Mouse (Mus musculus): ENCODE measurements around the gene Lpar5. TPM values are rescaled to one million over a fixed set of nuclear protein-coding genes. Genes with fewer than 3 reads are reported as not detected.
"Not testable (repeated sequence)": the region's sequence is repeated elsewhere in the genome, so short reads cannot be mapped to it uniquely, and the experiment has no call there.

Lpar5 gene
- polyA plus RNA-seq, 1 experiment from 2014 or later: 6.1 TPM

- Histone ChIP-seq H3K27me3 (replicated peaks) (no peaks in the 10 kb centered on the region), H3K4me3 (replicated peaks) (no peak overlapping the region), H3K9me3 (no peaks in the 10 kb centered on the region), H3K9ac (no peak overlapping the region), H3K4me2 (replicated peaks) (no peak overlapping the region), H3K27ac (no peak overlapping the region), H3K36me3 (no peaks in the 10 kb centered on the region), H3K4me1 (replicated peaks) (peaks cover 6% of the 10 kb centered on the region)
- WGBS: 78% methylated on average over 5 of the region's 5 CpGs
- no peak for ATAC-seq
These were observed 5.2 kb upstream of the Lpar5 start for GRCm38 (mm10) chr6:125062511-125062910.

- Histone ChIP-seq H3K36me3 (no peaks in the 10 kb centered on the region), H3K27ac (no peak overlapping the region), H3K4me1 (replicated peaks) (peaks cover 6% of the 10 kb centered on the region), H3K9ac (no peak overlapping the region), H3K27me3 (replicated peaks) (no peaks in the 10 kb centered on the region), H3K9me3 (no peaks in the 10 kb centered on the region), H3K4me2 (replicated peaks) (no peak overlapping the region), H3K4me3 (replicated peaks) (no peak overlapping the region)
- WGBS: 72% methylated on average over 6 of the region's 6 CpGs
- ATAC-seq: peak; percentile 43; the same call in 1 of the 2 replicates
These were observed 3.8 kb upstream of the Lpar5 start for GRCm38 (mm10) chr6:125063906-125064305.

- H3K27ac ChIP-seq; H3K27me3 ChIP-seq (replicated peaks); ATAC-seq; H3K4me2 ChIP-seq (replicated peaks); H3K9ac ChIP-seq; H3K36me3 ChIP-seq; H3K4me1 ChIP-seq (replicated peaks); H3K9me3 ChIP-seq; H3K4me3 ChIP-seq (replicated peaks): not testable (repeated sequence)
- no CpG with 5 or more reads among the region's 1 CpGs for WGBS
These were observed 2.5 kb upstream of the Lpar5 start for GRCm38 (mm10) chr6:125065223-125065622.

- H3K4me2 ChIP-seq (replicated peaks): peak overlapping the region; percentile 26
- peak overlapping the region; percentile 78 for H3K27ac ChIP-seq
- 70% methylated on average over 18 of the region's 18 CpGs for WGBS
- no peaks in the 10 kb centered on the region for H3K36me3 ChIP-seq
- H3K4me1 ChIP-seq (replicated peaks): peaks cover 8% of the 10 kb centered on the region
- peak; percentile 86 for ATAC-seq
- no peaks in the 10 kb centered on the region for H3K9me3 ChIP-seq
- peak overlapping the region; percentile 1; the same call in 1 of the 2 replicates for H3K9ac ChIP-seq
- H3K27me3 ChIP-seq (replicated peaks): no peaks in the 10 kb centered on the region
- 0 out of 2 replicates have a peak overlapping the region, but pooled peaks have one; percentile 6 for H3K4me3 ChIP-seq (replicated peaks)
These were observed 3.6 kb downstream of the Lpar5 start for GRCm38 (mm10) chr6:125071170-125071895.

- Histone ChIP-seq H3K4me3 (replicated peaks) (0 out of 2 replicates have a peak overlapping the region, but pooled peaks have one; percentile 6), H3K9me3 (no peaks in the 10 kb centered on the region), H3K9ac (no peak overlapping the region), H3K4me1 (replicated peaks) (peaks cover 8% of the 10 kb centered on the region), H3K27ac (peak overlapping the region; percentile 78), H3K36me3 (no peaks in the 10 kb centered on the region), H3K4me2 (replicated peaks) (peak overlapping the region; percentile 26), H3K27me3 (replicated peaks) (no peaks in the 10 kb centered on the region)
- ATAC-seq: peak; percentile 46
- WGBS: 34% methylated on average over 2 of the region's 2 CpGs
These were observed 4.2 kb downstream of the Lpar5 start for GRCm38 (mm10) chr6:125071896-125072279.

- Histone ChIP-seq H3K9me3 (no peaks in the 10 kb centered on the region), H3K4me1 (replicated peaks) (peaks cover 8% of the 10 kb centered on the region), H3K4me3 (replicated peaks) (no peak overlapping the region), H3K9ac (no peak overlapping the region), H3K36me3 (no peaks in the 10 kb centered on the region), H3K27ac (no peak overlapping the region), H3K27me3 (replicated peaks) (no peaks in the 10 kb centered on the region), H3K4me2 (replicated peaks) (no peak overlapping the region)
- WGBS: 69% methylated on average over 8 of the region's 8 CpGs
- no peak for ATAC-seq
These were observed 6.1 kb downstream of the Lpar5 start for GRCm38 (mm10) chr6:125073825-125074224.

- 25% methylated on average over 25 of the region's 25 CpGs for WGBS
- peak; percentile 31; the same call in 1 of the 2 replicates for ATAC-seq
These were observed 13.7 kb downstream of the Lpar5 start for GRCm38 (mm10) chr6:125081394-125081793.

GRCm38 (mm10) chr6:125081797-125082560, 14.3 kb downstream of the Lpar5 start:
- H3K36me3 ChIP-seq: no peaks in the 10 kb centered on the region
- peak overlapping the region; percentile 43 for H3K4me3 ChIP-seq (replicated peaks)
- H3K9me3 ChIP-seq: no peaks in the 10 kb centered on the region
- H3K27ac ChIP-seq: peak overlapping the region; percentile 56
- no peaks in the 10 kb centered on the region for H3K27me3 ChIP-seq (replicated peaks)
- peak overlapping the region; percentile 80 for H3K4me2 ChIP-seq (replicated peaks)
- 24% methylated on average over 45 of the region's 45 CpGs for WGBS
- ATAC-seq: peak; percentile 89
- peaks cover 20% of the 10 kb centered on the region for H3K4me1 ChIP-seq (replicated peaks)
- peak overlapping the region; percentile 61 for H3K9ac ChIP-seq

More at GRCm38 (mm10) chr6:125081394-125081793, 13.7 kb downstream of the Lpar5 start:
- H3K27me3 ChIP-seq (replicated peaks): no peaks in the 10 kb centered on the region
- peak overlapping the region; percentile 80 for H3K4me2 ChIP-seq (replicated peaks)
- H3K36me3 ChIP-seq: no peaks in the 10 kb centered on the region
- peak overlapping the region; percentile 61 for H3K9ac ChIP-seq
- H3K4me3 ChIP-seq (replicated peaks): peak overlapping the region; percentile 43
- H3K4me1 ChIP-seq (replicated peaks): peaks cover 20% of the 10 kb centered on the region
- H3K9me3 ChIP-seq: no peaks in the 10 kb centered on the region
- peak overlapping the region; percentile 56 for H3K27ac ChIP-seq

GRCm38 (mm10) chr6:125082801-125083386, 15.2 kb downstream of the Lpar5 start:
- no peaks in the 10 kb centered on the region for H3K36me3 ChIP-seq
- no peaks in the 10 kb centered on the region for H3K27me3 ChIP-seq (replicated peaks)
- no peak for ATAC-seq
- no peak overlapping the region for H3K9ac ChIP-seq
- no peak overlapping the region for H3K4me2 ChIP-seq (replicated peaks)
- 84% methylated on average over 7 of the region's 7 CpGs for WGBS
- no peak overlapping the region for H3K4me3 ChIP-seq (replicated peaks)
- H3K27ac ChIP-seq: no peak overlapping the region
- H3K4me1 ChIP-seq (replicated peaks): peaks cover 23% of the 10 kb centered on the region
- no peaks in the 10 kb centered on the region for H3K9me3 ChIP-seq

- no peaks in the 10 kb centered on the region for H3K27me3 ChIP-seq (replicated peaks)
- no peak overlapping the region for H3K9ac ChIP-seq
- no peak overlapping the region for H3K27ac ChIP-seq
- H3K36me3 ChIP-seq: no peaks in the 10 kb centered on the region
- ATAC-seq: peak; percentile 7; the same call in 1 of the 2 replicates
- peaks cover 38% of the 10 kb centered on the region for H3K4me1 ChIP-seq (replicated peaks)
- H3K4me2 ChIP-seq (replicated peaks): no peak overlapping the region
- no peak overlapping the region for H3K4me3 ChIP-seq (replicated peaks)
- H3K9me3 ChIP-seq: no peaks in the 10 kb centered on the region
- WGBS: 6% methylated on average over 4 of the region's 4 CpGs
These were observed 16.7 kb downstream of the Lpar5 start for GRCm38 (mm10) chr6:125084424-125084823.

GRCm38 (mm10) chr6:125087937-125088336, 20.2 kb downstream of the Lpar5 start:
- Histone ChIP-seq H3K27me3 (replicated peaks) (no peaks in the 10 kb centered on the region), H3K27ac (peak overlapping the region; percentile 91), H3K9ac (no peak overlapping the region), H3K9me3 (no peaks in the 10 kb centered on the region), H3K4me2 (replicated peaks) (no peak overlapping the region), H3K4me3 (replicated peaks) (no peak overlapping the region), H3K36me3 (no peaks in the 10 kb centered on the region), H3K4me1 (replicated peaks) (peaks cover 38% of the 10 kb centered on the region)
- 76% methylated on average over 3 of the region's 3 CpGs for WGBS
- no peak for ATAC-seq

Data from intestine, embryonic 15.5 days (tissue).